Mouse (Mus musculus) ES-Bruce4 (cell line): ENCODE data around the gene Cobl.

Experiments
- CTCF ChIP-seq: IDR thresholded peaks from one replicate; pipeline ENCODE4 v1.8.1; 2011; ENCODE audit warnings: low read depth, low read length
- EP300 ChIP-seq: IDR thresholded peaks from 2 replicates; pipeline ENCODE4 v1.6.1; 2011; ENCODE audit warnings: low read depth, low read length; ENCODE audit not compliant: insufficient read depth
- POLR2A ChIP-seq: IDR thresholded peaks from one replicate; pipeline ENCODE4 v1.8.1; 2011; ENCODE audit warnings: low read length; ENCODE audit not compliant: insufficient read depth

DNA sequence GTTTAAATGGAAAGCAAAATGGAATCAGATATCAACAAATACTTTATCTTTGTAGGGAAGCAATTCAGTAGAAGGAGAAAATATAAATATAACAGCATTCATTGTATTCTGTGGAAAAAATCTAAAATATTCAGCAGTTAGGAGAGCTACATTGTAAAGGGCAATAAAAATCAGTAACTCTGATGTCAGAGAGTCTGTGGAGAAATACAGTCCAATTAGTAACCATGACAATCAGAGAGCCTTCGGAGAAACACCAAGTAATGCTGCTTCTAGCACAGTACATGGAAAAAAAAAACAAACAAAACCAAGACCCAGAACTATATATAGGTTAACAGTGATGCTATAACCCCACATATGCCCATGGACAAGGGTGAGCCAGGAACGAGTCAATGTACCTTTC is 206.3 kb downstream of the Cobl start:
- TF ChIP-seq POLR2A (no peak), CTCF (no peak), EP300 (no peak)
